Mouse (Mus musculus): ENCODE measurements around the gene Mlkl.

DNA sequence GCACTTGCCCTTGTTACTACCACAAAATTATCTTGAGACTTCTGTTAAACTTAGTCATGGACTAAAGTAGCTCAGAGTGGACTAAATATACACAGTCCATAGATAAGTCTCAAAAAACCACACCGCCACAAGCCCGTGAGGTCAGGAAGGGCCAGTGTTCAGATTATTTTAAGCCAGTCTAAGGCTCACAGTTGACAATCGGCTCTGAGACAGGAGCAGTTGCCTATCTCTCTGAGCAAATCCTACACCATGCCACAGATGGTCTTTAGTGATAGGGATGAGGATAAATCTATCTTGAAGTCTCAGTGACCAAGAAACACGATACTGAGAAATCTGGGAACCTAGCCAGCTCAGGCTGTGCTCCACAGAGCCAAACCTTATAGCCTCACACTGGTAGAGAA is 76.0 kb downstream of the Mlkl start:
- TF ChIP-seq CTCF (IDR thresholded peaks at IDR 0.05; ENCODE audit: low read depth, low read length) (no peak), GATA2 (IDR thresholded peaks at IDR 0.05; ENCODE audit: borderline replicate concordance, low read depth, low read length) (0 out of 2 replicates have a peak, but pooled peaks have one; percentile 23), POLR2AphosphoS5 (IDR thresholded peaks at IDR 0.05; ENCODE audit: insufficient replicate concordance, low read depth, low read length) (no peak)
